Mouse (Mus musculus) kidney, postnatal 10 days (tissue): ENCODE measurements at regions not wholly inside any gene's neighbourhood (a gene's known extent, or its start where the extent isn't known, plus 50 kb on each side); places are given as distances from the start of the nearest gene placed in this dataset.
"Not testable (repeated sequence)": the region's sequence is repeated elsewhere in the genome, so short reads cannot be mapped to it uniquely, and the experiment has no call there.

Experiments used
- DNase-seq: peaks from one replicate; pipeline ENCODE4 v3.0.0; 2021; ENCODE audit warnings: mixed read lengths

DNA sequence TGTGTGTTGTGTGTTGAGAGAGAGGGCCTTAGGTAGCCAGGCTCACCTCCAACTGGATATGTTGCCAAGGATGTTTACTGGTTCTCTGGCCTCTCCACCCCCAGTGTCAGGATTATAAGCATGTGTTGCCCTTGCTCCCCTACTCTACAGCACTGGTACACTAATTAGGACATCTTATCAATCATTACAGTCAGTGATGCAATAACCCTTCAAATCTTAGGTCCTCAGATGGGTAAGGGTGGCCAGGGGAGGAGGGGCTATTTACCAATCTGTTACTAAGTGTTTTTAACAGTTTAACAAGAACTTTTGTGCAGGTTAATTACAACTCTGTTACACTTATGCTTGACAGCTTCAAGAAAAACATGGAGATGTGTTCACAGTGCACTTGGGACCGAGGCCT lies 80.1 kb upstream of the Cyp2b13 start:
- no peak for DNase-seq

GRCm38 (mm10) chr7:25986981-25987380 lies 74.3 kb upstream of the Cyp2b13 start:
- no peak for DNase-seq

DNA sequence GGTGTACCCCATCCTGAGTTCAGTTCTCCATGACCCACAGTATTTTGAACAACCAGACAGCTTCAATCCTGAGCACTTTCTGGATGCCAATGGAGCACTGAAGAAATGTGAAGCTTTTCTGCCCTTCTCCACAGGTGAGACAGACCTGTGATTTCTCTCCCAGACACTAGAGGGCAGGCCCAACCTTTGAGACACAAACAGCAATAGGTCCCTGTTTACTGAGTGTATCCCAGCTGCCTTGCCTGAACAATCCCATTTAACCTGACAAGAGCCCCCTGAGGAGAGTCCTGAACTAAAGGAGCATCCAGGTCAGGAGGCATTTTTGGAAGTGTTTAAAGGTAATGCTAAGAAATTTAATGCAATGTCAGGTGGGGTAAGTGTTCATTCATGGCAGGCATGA lies 73.0 kb upstream of the Cyp2b13 start:
- DNase-seq = peak; percentile 3

- DNase-seq = not testable (repeated sequence)
Measured at GRCm38 (mm10) chr7:26005916-26006315, 55.4 kb upstream of the Cyp2b13 start.

GRCm38 (mm10) chr7:26008056-26008455 lies 53.2 kb upstream of the Cyp2b13 start:
- no peak for DNase-seq
